Mouse (Mus musculus) CH12.LX (cell line): ENCODE results near the gene Galm.

Experiments
- EP300 ChIP-seq: IDR thresholded peaks from 2 replicates; pipeline ENCODE4 v1.6.1; 2011; ENCODE audit warnings: low read length, improper control_type of control experiment
- POLR2A ChIP-seq: IDR thresholded peaks from 2 replicates; pipeline ENCODE4 v1.6.1; 2011; ENCODE audit warnings: low read depth, mild to moderate bottlenecking, improper control_type of control experiment, low read length
- TCF12 ChIP-seq: IDR thresholded peaks from 2 replicates; pipeline ENCODE4 v1.6.1; 2014; ENCODE audit warnings: low read depth, mild to moderate bottlenecking, inconsistent platforms, low read length, improper control_type of control experiment

DNA sequence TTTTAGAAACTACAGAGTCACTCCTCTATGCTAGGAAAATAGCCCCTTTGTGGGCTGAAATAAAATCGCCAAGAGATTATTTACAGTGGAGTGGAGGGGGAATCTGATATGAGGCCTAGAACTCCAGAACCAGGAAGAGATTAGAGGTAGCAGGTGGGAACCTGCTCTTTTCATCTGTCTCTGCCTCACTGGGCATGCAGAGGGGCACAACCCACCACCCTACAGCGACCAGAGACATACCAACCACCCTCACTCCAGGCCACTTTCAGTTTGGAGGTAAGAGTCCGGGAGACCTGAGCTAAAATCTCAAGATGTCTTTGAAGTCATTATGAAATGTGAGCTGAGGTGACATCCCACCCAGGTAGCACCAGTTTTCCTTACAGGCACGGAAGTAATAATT is 2.1 kb downstream of the Galm start:
- TF ChIP-seq TCF12 (no peak), EP300 (no peak), POLR2A (no peak)
